Mouse (Mus musculus): Measurements from ENCODE around the gene Ints2.

Ints2 gene

DNA sequence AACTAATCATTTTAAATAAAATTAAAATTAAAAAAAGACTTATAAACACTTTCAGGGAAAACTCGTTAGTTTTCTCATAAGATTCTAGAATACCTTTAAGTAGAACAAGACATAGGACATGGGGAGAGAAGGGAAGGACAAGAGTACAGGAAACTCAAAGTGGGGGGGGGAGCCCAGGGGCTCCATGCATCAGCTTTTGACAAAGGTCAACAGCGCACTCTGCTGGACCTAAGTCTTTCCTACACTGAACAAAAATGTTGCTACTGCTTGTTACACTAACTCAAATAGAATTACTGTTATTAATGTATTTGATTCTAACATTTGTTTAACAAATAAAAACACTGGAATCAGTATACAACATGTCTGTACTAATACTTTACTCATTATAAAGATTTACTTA is 83.2 kb downstream of the Ints2 start:
- peak; percentile 50 for DNase-seq (ENCODE audit: low read depth, low spot score)

DNA sequence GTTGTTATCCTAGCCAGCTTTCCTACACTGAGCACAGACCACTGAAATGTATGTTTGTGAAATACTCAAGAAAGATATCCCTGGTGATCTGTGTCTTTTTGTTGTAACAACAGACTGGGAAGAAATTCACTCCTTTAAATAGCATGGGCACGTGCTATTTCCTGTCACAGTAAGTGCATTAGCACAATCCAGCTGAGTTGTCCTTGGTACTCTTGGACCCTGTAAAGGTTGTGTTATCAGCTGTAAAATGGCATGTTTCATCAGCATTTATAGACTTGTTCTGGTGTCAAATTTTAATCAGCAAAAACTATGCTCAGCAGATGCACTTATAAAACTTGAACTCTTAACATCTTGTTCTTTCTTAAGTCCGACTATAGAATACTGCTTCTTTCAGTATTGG is 86.6 kb downstream of the Ints2 start:
- no peak for DNase-seq (ENCODE audit: low read depth, low spot score)
